Mouse (Mus musculus) mature B cell (primary cell): Measurements from ENCODE around the gene Gm49337.
"Not testable (repeated sequence)": the region's sequence is repeated elsewhere in the genome, so short reads cannot be mapped to it uniquely, and the experiment has no call there.

Source experiments
- in situ Hi-C: fragments of 300-500 bp; cut with MboI; formaldehyde crosslinking; loops from 2 replicates; pipeline ENCODE4 v1.14.3; 2019

The Gm49337 gene

DNA sequence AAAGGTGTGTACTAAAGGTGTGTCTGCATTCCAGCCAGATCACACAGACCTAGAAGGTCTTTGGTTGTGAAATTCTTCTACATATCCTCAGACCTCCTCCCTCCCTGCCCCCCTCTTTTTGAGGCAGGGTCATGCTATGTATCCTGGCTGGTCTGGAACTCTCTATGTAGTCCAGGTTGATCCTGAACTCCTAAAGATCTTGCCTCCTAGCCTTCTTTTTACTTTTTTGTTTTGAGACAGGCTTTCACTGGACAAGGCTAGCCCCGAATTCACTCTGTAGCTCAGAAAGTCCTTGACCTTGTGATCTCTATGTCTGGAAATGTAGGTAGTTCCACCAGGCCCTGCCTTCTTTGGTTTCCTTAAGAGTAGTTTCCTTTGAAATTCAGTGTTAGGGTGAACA is 35.7 kb downstream of the Gm49337 start:
- in situ Hi-C loops = no loop called here

DNA sequence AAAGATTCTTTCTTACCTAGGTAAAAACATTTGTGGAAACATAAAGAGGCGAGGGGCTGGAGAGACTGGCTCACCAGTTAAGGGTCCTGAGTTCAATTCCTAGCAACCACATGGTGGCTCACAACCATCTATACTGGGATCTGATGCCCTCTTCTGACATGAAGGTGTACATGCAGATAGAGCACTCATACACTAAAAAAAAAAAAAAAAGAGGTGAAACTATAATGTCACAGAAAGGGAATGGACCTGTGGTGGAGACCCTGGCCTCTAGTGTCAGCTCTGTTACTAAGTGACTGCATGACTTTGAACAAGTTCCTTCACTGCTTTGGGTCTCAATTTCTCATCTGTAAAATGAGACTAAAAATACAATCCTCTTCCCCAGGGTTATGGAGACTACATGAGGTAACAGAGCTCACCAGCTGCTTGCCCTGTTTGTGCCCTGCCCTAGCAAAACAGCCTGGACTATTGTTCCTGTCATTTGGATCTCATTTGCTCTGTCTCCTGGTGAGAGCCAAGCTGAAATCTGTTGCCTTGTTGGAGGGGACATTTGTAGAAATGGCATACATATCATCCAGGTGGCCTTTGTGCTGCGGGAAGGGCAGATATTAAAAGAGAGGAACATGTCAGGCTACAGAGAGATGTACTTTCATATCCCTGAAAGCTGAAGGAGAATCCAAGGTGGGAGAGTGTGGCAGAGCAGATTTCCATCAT is 42.9 kb downstream of the Gm49337 start:
- in situ Hi-C loops = no loop called here

DNA sequence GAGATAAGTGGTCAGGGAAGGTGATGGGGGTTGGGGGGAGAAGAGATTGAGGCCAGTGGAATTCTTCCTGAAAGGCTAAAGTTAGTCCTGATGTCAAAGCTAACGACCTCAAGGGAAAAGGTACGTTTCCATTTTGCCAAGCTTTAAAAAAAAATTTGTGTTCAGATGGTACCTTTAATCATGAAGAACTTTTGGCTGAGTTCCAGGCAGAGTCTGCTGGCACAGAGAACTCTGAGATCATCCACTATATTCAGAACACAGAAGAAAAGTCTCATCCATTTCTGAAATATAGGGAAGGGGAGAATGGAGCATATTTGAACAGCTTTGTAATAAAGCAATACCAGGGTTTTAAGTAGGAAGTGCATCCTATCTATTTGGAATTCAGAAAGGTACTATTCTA is 43.9 kb downstream of the Gm49337 start:
- in situ Hi-C loops = no loop called here

DNA sequence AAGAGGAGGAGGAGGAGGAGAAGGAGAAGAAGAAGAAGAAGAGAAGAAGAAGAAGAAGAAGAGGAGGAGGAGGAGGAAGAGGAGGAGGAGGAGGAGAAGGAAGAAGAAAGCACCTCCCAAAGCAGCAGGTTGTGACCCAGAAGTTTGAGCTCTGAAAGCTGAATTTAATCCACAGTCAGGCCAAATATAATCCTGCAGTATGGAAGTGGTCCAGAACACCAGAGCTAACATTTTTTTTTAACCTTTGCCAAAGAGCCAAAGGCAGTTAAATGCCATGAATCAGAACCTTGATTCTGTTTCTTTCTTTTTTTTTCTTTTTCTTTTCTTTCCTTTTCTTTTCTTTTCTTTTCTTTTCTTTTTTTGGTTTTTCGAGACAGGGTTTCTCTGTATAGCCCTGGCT is 44.5 kb downstream of the Gm49337 start:
- in situ Hi-C loops = not testable (repeated sequence)

DNA sequence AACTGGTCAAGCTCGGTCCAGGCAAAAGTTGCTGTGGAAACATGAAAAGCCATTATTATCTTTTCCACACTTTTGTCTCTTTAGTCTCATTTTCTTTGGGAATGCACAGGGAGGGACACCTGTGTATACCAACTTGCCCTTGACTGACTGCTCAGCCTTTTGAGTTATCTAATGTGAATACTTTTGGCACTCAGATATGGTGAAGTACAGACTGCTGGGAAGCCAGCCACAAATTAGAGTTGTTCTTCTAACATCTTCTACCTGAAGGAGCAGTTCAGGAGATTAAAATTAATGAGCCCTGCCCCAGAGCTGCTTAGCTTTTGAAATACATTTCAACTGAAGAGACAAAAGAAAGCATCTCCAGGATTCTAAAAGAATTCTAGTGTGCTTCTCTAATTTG is 45.9 kb downstream of the Gm49337 start:
- in situ Hi-C loops = no loop called here

DNA sequence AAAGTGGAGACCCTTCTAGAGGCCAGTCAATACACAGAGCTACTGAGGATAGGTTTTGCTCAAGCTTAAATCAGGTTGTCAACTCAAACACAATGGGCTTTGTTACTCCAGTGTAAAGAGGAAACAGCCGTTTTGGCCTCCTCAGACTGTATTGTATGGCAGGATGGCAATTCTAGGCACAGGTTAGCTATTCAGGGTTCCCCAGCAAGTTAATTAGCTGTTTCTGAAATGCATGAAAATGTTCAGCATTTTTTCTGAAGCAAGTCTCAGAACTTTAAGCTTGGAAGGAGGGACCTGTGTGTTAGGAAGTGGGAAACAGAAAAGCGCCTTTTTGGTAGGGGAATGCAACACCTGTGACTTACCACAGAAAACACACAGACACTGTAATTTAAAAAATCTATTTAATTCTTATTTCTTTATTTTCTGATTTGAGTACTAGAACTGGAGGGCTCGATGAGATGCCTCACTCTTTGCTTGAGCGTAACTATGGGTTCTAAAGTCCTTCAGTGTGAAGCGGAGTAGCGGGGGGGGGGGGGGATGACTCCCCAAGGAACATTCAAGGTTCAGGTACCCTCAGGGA is 47.0 kb downstream of the Gm49337 start:
- in situ Hi-C loops = no loop called here

DNA sequence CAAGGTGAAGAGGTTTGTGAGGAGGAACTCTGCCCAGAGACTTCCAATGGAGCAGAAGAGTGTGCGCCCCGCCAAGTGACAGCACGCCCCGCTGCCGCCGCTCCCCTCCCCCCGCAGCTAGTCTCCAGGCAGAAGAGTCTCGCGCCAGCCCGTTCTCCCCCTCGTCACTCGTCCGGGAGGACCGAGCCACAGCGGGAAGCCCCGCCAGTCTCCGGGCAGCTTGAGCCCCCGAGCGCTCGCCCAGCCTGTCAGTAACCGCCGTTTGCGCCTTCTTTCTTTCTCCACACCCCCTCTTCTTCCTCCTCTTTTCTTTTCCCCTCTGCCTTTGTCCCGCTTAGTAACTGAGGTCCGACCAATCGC is 47.6 kb downstream of the Gm49337 start:
- in situ Hi-C loops = no loop called here

DNA sequence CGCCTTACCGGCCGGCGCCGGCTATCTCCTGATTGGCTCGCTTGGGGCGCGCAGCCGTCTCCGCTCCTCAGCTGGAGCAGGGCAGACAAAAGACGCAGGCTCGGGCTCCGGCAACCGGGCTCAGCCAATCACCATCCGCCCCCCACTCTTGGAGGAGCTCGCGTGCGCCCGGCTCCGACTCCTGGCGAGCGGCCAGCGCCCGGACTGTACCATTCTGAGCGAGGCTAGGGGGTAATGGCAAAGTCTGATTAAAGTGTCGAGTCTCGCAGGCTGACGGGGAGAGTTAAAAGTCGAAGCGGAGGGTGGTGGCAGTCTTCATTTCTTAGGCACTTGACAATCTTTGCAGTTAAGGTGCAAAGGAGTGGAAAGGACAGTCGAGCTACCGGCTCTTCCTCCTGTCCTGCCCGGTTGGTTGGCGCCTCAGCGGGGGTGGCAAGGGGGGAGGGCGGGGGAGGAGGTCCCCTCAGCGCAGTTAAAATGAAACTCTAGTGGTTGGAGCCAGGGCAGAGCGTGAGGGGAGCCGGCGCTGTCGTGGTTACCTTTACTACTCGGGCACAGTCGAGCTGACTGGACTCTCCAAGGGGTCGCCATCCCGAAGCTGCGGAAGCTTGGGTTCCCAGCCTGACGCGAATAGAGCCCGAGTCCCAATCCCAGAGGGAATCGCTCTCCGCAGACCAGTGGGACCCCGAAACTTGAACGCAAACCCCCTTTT is 48.1 kb downstream of the Gm49337 start, which contains the start of gene Pik3r3:
Gene Pik3r3, plus strand, starts transcription at position 479 of the 712 bp plus-strand sequence.
- in situ Hi-C loops = no loop called here

DNA sequence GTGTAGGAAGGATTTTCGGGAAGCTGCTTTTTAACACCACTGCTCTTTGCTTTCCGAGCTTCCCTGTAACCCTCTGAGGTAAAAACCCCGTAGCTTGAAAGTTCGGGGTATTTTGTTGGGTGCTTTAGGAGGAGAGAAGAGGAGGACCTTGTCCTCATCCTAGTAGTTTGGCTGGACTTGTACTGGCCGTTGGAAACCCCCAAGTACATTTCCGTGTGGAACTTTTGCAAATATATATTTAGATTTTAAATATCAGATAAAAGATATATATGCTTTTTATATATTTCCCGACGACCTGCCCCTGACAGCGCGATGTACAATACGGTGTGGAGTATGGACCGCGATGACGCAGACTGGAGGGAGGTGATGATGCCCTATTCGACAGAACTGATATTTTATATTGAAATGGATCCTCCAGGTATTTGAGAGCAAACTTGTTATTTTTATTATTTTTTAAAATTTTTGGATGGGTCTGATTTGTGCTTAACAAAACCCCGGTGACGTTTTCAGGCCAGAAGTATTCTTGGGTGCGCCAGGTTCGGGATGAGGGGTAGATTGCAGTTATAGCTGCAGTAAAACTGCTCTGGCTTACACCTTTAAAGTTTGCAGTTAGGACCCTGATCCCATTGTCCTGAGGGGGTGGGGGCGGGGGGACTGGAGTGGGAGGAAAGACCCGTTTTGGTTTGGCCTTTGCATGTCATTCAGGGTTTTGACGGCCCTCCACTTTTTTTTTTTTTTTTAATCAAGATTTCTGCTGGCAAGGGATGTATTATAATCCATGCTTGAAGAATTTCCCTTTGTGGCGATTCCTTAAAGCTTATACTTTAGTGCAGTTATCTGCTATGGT is 49.0 kb downstream of the Gm49337 start:
- in situ Hi-C loops = no loop called here

DNA sequence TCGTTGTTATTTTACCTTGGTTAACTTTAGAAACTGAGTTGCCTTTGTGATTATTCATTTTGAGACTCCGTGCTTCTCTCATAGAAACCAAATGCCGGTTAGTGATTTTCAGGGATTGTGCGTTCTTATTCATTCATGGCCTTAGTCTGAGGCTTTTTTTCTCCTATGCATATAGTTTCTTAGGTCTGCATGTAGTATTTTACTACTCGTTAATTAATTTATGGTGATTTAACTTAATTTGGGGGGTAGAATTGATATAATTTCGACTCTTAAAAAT is 49.6 kb downstream of the Gm49337 start:
- in situ Hi-C loops = no loop called here

DNA sequence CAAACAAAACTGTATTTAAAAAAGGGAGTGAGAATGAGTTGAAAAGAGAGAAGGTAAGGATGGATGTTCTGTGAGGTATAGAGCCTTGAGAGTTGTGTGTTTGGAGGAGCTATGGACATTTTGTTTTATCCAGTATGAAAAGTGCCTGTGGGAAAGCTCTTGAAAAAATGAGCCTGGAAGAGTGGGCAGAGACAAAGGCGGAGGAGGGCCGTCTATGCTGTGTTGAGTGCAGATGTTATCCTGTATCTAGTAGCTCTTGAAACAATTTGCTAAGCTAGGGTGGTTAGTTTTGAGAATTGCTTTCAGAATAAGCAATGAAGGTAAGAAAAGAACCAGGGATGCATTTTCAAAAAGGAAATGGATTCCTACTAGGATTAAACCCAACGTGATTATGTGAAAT is 70.2 kb downstream of the Gm49337 start:
- in situ Hi-C loops = no loop called here

DNA sequence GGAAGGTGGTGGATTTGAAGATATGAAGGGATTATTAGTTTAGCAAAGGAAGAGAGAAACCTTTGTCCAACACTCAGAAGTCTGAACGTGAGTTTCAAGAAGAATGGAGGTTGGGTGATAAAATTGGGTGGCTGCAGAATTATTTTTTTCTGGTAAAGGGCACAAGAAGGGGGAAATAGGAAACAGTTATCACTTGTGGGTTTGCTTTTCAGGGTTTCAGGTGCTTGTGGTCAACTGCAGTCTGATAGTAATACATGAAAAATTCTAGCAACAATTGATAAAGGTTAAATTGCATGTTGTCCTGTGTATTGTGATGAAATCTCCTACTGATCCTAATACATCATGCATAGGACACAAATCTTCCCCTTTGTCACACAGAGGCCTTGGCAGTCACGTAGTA is 71.1 kb downstream of the Gm49337 start:
- in situ Hi-C loops = no loop called here

DNA sequence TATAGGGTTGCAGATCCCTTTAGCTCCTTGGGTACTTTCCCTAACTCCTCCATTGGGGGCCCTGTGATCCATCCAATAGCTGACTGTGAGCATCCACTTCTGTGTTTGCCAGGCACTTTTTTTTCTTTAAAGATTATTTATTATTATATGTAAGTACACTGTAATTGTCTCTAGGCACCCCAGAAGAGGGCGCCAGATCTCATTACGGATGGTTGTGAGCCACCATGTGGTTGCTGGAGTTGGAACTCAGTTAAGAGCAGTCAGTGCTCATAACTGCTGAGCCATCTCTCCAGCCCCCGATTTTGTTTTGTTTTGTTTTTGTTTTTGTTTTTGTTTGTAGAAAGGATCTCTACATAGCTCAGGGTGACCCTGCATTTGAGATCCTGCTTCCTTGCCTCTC is 72.7 kb downstream of the Gm49337 start:
- in situ Hi-C loops = not testable (repeated sequence)

DNA sequence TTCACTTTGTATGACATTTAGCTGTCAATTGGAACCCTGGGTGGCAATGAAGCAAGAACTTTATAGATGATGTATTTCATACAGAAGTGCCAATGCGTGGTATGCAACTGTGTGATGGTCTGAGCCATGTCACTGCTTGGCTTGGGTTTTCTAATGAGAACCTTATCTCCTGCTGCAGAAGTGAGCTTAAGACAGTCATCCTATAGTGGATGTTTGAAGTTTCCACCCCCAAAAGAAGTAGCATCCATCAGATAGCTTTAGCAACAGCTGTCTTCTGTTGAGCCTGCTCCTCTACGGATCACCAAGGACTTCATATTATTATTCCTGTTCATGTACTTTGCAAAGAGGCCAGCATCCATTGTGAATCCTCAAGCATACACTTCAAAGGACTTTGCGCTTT is 76.8 kb downstream of the Gm49337 start:
- in situ Hi-C loops = no loop called here

DNA sequence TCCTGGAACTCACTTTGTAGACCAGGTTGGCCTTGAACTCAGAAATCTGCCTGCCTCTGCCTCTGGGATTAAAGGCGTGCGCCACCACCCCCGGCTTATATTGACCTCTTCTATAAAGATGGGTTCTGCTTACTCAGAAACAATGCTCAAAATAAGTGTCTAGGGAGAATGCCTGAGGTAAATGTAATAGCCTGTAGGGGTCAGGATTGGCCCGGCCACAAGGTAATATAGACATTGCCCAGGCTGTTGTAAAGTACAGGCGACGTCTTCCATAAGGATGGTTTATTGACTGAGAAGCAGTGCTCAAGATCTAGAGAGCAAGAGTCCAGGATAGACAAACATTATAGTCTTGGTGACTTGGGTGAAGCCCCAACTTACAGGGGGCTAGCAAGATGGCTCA is 95.0 kb downstream of the Gm49337 start:
- in situ Hi-C loops = no loop called here

DNA sequence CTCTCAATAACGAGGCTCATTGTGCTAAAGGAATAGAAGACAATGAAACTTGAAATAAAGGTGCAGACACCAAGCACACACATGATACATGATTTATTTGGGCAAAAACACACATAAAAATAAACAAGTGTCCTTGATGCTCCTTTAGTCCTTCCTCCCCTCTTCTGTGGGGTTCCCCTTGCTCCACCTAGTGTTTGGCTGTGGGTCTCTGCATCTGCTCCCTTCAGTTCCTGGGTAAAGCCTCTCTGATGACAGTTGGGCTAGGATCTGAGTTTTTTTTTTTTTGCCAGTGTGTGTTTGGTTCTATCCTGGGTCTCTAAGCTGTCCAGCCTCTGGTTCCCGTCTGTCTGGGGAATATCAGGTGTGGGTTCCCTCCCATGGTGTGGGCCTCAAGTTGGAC is 109.0 kb downstream of the Gm49337 start:
- in situ Hi-C loops = no loop called here

DNA sequence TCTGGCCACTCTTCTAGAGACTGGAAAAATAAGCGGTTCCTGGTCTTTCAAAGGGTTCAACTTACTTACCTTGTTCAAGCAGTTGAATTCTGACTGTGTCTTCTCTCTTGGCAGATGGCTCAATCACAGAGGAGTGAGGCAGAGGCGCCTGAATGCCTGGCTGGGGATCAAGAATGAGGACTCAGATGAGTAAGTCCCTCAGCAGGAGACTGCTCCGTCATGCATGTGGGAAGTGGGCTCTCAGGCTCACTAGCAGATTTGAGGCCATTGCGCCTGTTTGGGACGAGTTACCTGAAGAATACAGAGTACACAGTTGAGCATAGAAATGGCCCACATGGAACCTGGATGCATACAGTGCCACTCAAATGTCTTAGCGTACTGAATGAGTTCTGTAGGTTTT is 118.4 kb downstream of the Gm49337 start:
- in situ Hi-C loops = no loop called here

DNA sequence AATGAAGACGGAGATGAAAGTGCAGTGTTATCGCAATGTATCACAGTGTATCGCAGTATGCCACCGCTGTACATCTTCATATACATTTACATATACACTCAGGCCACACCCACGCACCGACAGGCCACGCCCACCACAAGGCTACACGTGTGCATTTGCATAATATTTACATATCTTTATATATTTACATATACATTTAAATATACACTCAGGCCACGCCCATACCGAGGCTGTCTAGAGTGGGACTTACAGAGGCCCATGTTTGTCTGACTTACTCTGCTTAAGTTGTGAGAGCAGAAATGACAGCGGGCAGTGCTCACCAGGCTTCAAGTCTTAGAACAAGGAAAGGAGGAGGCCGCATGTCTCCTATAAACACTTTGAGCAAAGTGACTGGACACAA is 120.1 kb downstream of the Gm49337 start:
- in situ Hi-C loops = no loop called here

DNA sequence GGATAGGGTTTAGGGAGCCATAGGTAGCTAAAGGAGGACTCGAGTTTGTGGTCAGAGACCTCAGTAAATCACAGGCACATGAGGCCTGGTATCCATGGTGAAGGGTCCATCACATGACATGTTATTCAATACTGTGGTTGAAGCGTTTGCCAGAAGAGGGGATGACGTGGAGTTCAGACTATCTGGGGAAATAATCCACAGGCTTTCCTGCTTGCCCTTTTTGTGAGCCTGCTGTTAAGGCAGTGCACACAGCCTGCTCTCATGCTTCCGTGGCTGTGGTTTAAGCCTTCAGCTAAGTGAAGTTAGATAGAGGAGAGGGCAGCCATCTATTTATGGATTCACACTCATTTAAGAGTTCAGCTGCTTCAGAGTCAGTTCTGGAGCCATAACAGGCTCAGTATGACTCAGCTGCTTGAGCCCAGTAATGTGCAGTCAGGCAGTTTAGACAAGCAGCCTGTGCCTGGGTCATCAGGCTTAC is 127.7 kb downstream of the Gm49337 start:
- in situ Hi-C loops = no loop called here

DNA sequence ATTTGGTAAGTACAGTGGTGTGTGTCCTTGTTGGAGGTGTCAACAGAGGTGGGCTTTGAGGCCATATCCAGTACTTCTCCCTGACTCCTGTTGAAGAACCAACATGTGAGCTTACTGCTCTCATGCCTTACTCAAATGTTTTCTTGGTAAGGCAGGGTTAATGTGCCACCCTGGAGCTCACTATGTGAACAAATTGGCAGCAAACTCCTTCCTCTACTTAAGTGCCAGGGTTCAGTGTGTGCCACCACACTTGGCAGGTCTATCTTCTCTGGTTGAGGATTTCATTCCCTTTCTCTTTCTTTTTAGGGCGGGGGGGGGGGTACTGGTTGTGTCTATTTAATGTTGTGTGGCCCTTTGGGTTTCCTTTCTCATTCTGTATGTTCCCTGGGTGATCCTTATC is 131.4 kb downstream of the Gm49337 start:
- in situ Hi-C loops = no loop called here

DNA sequence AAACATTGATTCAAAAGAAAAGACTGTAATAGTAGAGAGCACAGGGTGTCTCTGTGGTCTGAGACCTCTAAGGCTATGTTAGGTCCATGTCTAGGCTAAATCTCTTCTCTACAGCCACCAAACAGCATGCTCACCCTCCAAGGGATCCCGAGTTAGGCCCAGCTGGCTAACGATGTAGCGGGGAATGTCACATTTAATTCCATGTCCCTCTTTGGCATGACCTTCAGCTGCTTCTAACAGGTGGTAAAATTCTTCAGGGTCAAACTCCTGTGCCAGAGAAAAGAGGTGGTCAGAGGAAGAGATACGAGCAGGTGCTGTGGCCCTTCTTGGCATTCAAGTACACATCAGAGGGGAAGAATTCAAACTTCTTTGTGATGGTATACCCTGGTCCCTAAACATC is 144.4 kb downstream of the Gm49337 start:
- in situ Hi-C loops = no loop called here

DNA sequence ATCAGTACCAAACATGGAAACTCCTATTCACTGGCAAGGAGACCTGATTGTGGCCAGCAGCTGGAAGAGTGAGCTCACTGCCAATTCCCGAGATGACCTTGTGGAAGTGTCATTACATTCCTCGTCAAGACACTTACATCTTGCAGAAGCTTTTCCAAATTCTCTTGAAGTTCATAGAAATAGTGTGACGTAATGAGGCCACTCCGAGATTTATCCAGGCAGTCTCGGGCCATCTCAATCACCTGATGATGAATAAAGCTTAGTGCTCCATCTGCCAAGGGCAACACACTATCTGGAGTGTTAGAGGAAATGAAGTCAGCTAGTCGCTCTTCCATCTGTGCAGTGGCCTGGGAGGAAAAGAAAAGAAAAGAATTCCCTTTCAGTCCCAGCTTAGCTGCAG is 148.9 kb downstream of the Gm49337 start:
- in situ Hi-C loops = no loop called here

DNA sequence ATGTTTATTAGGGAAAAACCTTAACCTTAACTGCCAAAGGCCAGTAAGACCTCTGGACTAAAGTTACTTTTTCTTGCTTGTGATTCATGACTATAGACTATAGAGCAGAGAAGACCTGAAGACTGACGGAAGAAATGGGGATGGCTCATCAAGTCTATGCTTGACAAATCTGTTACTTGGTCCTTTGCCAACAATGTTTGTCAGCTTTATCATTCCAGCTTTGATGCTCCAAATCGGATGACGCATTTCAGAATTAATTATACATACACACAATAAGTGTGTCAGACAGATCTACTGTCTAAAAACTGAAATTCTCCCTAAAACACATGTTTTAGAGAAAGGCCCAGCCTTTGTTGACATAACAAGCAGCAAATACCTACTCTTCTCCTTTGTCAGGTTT is 156.1 kb downstream of the Gm49337 start:
- in situ Hi-C loops = no loop called here
